Mouse (Mus musculus): Measurements from ENCODE around the gene Tex19.1.

Gene Tex19.1

DNA sequence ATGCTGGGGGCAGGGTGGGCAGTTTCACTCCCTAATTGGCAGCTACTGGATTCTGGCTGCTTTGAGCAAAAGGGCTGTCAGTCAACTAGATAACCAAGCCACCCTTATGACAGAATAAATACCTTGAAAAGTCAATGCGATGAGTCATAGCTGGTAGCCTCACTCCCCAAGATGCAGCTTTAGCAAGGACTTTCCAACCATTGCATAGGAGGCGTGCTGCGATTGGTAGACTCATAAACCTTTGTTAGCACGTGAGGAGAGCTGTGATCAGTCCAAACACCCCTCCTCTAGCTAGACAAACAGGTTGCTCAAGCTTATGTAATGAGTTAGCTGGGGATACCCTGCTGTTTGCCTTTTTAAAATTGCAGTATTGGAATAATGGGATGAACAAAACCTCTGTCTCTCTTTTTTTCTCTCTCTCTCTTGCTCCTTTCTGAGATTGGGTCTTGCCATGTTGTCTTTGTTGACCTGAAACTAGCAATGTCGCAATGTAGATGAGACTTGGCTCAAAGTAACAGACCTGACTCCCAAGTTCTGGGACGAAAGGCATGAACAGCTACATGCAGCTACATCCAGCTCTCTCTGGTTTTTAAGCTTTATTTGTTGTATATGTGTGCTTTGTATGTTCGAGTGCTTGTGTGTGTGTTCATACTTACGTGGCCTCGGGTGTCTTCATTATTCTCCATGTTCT, 2.5 kb upstream of the Tex19.1 start:
- DNase-seq (ENCODE audit: low read depth): peak; percentile 32

DNA sequence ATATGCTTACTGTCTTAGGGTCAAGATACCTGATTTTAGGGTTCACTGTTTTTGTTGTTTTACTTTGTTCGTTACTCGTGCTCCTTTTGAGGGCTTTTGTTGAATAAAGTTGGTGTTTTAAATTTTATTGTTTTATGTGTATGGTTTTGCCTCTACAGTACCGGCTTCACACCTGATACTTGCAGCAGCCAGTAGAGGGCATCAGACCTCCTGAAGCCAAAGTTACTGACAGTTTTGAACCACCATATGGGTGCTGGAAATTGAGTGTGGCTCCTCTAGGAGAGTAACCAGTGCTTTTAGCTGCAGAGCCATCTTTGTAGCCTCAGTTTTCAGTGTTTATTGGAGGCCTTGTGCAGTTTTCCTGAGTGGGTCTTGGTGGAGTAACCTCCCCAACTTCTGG, 2.2 kb downstream of the Tex19.1 start:
- DNase-seq (ENCODE audit: low read depth): peak; percentile 30

DNA sequence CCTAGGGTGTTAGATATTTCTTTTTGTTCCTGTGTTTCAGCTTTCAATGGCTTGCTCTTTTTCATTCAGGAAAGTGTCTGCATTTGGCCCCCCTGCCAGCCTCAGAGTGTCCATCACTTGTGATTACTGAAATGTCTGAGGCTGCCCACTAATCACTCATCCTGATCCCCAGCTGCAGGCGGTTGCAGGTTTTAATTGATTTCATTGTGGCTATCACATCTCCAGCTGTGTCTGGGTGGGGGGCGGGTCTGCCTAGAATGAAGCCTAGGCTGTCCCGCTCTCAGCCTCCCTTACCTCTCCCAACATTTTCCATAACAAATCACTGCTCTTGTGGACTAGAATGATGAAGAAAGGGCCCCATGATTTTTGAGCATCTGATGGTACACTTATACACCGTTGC, 8.3 kb downstream of the Tex19.1 start:
- DNase-seq (ENCODE audit: low read depth): no peak

DNA sequence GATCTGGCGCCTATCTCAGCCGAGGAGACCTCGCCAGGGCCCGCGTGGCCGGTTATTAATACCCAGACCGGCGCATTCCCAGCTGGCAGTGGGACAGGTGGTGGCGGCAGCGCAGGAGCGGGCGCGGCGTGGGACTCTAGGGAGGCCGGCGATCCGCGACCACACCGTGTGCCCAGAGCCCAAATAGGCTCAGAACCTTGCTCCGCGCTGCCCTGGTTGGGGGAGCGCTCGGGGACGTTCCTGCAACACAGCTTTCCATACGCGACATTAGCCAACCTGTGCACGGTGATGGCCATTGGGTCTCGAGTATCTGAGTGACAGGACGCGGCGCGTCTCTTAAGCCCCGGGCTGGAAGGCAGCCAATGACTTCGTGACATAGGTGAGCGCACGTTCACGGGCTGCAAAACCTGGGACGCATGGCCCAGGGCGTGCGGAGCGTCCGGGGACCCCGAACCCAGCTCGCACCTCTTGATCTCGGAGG, 10.5 kb downstream of the Tex19.1 start:
- no peak for DNase-seq (ENCODE audit: low read depth)

DNA sequence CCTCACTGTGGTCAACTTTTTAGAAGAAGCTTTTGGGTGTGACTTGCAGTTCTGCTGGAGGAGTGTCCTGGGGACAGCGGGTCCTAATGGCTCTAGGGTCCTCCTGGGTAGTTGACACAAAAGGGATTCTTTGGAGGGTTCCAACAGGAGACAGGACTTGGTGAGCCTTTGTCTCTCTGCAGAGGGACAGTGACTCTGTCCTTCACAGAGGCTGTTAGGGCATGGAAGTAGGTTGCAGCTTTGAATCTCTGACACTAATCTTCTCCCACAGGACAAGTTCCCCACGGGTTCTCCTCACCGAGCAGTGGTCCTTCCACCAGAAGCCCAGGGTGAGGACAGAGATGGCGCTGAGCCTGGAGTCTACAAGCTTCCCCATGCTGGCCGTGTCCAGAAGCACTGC, 14.0 kb downstream of the Tex19.1 start, which contains the start of gene Uts2r:
Gene Uts2r (plus strand): TSS at position 301 of the 400 bp plus-strand sequence.
- no peak for DNase-seq (ENCODE audit: low read depth)

DNA sequence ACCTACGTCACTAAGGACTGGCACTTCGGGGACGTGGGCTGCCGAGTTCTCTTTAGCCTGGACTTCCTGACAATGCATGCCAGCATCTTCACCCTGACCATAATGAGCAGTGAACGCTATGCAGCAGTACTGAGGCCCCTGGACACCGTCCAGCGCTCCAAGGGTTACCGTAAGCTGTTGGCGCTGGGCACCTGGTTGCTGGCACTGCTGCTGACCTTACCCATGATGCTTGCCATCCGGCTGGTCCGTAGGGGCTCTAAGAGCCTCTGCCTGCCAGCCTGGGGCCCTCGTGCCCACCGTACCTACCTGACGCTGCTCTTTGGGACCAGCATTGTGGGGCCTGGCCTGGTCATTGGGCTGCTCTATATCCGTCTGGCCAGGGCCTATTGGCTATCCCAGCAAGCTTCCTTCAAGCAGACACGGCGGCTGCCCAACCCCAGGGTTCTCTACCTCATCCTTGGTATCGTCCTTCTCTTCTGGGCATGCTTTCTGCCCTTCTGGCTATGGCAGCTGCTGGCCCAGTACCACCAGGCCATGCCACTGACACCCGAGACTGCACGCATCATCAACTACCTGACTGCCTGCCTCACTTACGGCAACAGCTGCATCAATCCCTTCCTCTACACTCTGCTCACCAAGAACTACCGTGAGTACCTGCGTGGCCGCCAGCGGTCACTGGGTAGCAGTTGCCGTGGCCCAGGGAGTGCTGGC, 14.8 kb downstream of the Tex19.1 start:
- DNase-seq (ENCODE audit: low read depth): no peak

DNA sequence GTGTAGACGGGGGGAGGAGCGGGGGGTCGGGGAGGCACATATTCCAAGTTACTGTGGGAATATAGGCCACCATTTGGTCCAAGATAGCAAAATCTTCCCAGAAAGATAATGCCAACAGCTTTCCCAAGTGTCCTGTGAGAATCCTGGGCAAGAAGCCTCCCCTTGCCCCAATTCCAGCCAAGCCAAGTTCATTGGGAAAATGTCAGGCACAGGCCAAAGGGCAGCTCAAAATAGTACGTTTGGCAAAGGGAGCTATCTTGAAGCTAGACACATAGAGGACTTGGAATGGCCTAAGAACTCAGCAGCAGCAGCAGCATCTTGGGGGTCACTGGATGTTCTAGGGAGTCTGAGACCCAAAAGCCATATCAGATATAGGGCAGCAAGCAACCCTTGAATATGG, 17.8 kb downstream of the Tex19.1 start:
- DNase-seq (ENCODE audit: low read depth): no peak

DNA sequence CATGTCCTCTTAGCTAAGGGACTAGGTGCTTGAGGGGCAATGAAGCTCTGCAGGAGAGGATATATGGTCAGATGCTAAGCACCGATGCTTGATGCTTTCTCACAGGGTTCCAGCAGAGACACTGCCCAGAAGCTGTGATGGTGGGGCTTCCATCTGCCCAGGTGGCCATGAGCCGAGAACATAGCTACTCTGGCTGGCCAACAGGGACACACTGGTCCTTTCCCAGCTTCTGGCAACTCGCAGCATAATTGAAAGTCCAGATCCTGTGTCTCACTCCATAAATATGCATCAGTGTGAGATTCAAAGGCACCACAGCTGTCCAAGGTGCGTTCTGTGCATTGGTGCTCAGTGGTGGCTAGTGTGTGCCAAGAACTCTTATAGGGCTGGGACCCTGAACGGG, 27.3 kb downstream of the Tex19.1 start:
- no peak for DNase-seq (ENCODE audit: low read depth)

DNA sequence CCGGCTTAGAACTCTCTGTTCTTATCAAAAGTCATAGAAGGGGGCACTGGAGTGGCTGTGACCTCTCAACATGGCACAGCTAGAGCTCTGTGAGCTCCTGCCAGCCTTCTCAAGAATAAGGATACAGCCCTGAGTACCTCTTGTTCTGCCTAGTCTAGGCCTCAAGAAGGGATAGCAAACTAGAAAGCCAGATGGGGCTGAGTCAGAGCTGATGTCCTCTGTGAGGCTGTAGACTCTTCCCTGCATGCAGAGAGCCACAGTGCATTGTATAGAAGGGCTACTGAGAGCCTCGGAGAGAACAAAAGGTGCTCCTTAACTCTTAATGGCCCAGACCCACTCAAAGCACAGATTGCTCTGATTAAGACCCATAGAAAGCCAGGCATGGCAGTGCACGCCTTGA, 28.3 kb downstream of the Tex19.1 start:
- DNase-seq (ENCODE audit: low read depth): no peak

DNA sequence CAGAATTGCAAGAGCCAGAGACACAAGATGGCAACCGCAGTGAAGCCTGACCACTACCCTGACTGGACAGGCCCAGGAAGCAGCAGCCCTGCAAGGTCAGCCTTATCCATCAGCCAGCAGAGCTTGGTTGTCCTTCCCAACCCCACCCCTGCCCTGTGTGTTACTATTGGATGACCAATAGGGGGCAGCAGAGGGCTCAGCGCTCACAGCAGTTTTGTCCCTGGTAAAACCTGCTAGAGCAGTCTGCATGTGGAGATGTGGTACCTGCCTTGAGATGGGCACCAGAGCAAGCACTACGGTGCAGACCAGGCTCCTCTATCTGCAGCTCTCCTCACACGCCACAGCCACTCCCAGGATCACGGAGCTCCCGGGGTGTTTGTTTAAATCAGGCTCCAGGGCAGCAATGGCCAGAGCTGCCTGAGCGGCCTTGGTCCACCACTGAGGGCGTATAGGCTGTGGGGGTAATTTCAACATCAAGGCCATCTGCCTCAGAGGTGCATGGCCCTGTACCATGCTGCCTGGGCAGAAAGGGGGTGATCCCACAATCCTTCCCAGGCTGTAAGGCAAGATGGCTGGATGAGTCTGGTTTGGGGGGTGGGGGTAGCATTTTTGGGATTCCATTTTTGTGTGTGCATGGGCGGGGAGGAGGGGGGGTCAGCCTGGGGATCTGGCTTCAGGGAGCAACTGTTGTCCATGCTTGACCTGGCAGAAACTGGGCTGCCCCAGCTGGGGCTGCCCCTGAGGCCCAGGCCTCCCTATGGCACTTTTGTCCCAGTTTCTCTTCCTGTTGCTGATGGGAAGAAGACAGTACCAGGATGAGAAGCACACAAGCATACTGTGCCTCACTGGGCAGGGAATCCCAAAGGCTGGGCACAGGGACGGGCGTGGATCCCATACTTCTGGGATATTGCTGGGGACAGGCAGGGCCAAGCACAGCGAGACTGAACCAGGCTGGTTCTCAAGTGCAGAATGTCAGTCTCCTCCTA, 30.6 kb downstream of the Tex19.1 start:
- peak; percentile 63 for DNase-seq (ENCODE audit: low read depth)

DNA sequence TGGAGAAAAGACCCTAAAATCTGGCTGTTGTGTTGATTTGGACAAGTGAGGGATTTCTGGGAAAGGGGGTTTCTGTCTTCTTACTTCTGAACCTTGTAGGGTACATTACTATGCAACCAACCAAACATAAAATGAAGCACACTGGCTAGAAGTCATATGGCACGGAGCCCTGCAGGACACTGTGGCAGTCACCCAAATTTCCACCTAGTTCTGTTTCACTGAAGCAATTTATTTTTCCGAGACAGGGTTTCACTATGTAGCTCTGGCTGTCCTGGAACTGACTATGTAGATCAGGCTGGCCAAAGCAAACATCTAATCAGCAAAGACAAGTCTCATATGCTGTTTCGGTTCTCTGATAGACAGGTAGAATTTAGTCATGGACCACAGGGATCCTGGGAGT, 43.7 kb downstream of the Tex19.1 start:
- no peak for DNase-seq (ENCODE audit: low read depth)

DNA sequence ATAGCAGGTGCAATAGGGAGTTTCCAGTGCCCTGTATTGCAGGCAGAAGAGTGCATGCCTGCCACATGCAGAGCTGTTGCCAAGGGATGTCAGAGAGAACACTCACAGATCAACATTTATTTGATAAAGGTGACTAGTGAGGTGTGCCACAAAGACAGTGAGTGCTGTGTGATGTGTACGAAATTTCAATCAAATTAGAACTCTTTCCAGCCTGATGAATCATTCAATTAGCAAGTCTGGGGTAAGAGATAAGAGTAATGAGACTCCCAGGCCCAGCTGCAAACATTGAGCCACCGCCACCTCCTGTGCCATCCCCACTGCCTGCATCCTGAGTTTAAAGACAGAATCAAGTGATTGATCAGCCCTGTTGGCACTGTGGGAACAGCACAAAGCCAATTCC, 46.8 kb downstream of the Tex19.1 start:
- no peak for DNase-seq (ENCODE audit: low read depth)

DNA sequence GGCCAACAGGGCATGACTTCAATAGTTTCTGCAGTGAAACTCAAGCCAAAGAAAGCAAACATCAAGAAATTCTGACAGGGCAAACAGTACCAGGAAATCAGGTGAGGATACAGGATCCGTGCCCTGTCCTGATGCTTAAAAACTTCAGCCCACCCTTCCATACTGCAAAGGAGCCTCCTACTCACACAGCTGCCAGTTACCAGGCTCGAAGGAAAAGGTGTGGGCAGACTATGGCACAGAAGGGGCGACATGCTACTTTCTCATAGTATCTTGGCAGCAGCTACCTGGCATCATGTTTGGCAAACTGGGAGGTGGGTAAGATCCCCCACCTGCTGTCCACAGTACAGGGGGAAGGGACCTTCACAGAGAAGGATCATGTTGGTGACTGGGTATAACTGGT, 47.5 kb downstream of the Tex19.1 start:
- DNase-seq (ENCODE audit: low read depth): no peak

Data from 416B (cell line).